Mouse (Mus musculus): Measurements from ENCODE around the gene Zdhhc14.

DNA sequence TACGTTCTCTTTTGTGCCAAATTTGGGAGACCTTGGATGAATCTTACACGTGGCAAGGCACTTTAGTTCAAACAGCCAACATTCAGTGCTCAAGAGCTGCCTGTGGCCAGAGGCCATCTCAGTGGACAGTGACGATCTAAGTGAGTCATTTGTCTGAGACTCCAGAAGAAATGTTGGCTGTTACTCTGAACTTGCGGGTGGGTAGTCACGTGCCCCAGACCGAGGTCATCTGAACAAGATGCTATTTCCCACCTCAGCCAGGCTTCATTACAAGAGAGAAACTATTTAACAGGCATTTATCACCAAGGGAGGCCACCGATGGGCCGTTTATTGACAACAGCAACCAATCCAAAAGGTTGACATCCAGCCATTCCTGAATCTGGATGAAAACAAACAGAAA is 174.3 kb downstream of the Zdhhc14 start:
- TF ChIP-seq CTCF (IDR thresholded peaks at IDR 0.05; ENCODE audit: low read depth) = no peak
- no peak for TF ChIP-seq EP300 (IDR thresholded peaks at IDR 0.05; ENCODE audit: low read depth)
